Mouse (Mus musculus) limb, embryonic 11.5 days (tissue): Measurements from ENCODE around the gene Nfe2l2. TPM values are rescaled to one million over a fixed set of nuclear protein-coding genes. Genes with fewer than 3 reads are reported as not detected.
"Not testable (repeated sequence)": the region's sequence is repeated elsewhere in the genome, so short reads cannot be mapped to it uniquely, and the experiment has no call there.

ENCODE experiments used
- ATAC-seq: fragments of 200-750 bp; cut with Nextera tagmentation; 2 replicates; pipeline ENCODE4 v1.8.0; 2017; ENCODE audit warnings: low read depth; ENCODE audit not compliant: insufficient number of reproducible peaks, low FRiP score, low TSS enrichment
- DNase-seq: peaks from one replicate; pipeline ENCODE4 v3.0.0-alpha.2; 2015; ENCODE audit warnings: low spot score
- H3K27ac ChIP-seq: fragments of 300-500 bp; sonication (generic); replicated peaks from 2 replicates; pipeline ENCODE4 v1.5.1; 2014; ENCODE audit warnings: low read depth, mild to moderate bottlenecking, low read length
- H3K27me3 ChIP-seq: fragments of 300-500 bp; sonication (generic); 2 replicates; pipeline ENCODE4 v1.6.1; 2014; ENCODE audit warnings: mild to moderate bottlenecking, low read length, mixed read lengths; ENCODE audit not compliant: control insufficient read depth, insufficient read depth
- H3K36me3 ChIP-seq: fragments of 300-500 bp; sonication (generic); 2 replicates; pipeline ENCODE4 v1.6.1; 2014; ENCODE audit warnings: mild to moderate bottlenecking, low read length, moderate library complexity, mixed read lengths; ENCODE audit not compliant: control insufficient read depth, insufficient read depth
- H3K4me1 ChIP-seq: fragments of 300-500 bp; sonication (generic); 2 replicates; pipeline ENCODE4 v1.6.1; 2014; ENCODE audit warnings: low read length, mixed read lengths; ENCODE audit not compliant: control insufficient read depth, insufficient read depth
- H3K4me2 ChIP-seq: fragments of 300-500 bp; sonication (generic); 2 replicates; pipeline ENCODE4 v1.6.1; 2014; ENCODE audit warnings: low read depth, mild to moderate bottlenecking, moderate library complexity; ENCODE audit not compliant: severe bottlenecking
- H3K4me3 ChIP-seq: fragments of 300-500 bp; sonication (generic); 2 replicates; pipeline ENCODE4 v1.5.1; 2014; ENCODE audit warnings: low read depth, low read length
- H3K9ac ChIP-seq: fragments of 300-500 bp; sonication (generic); 2 replicates; pipeline ENCODE4 v1.6.1; 2014; ENCODE audit warnings: mild to moderate bottlenecking, low read length
- H3K9me3 ChIP-seq: fragments of 300-500 bp; sonication (generic); 2 replicates; pipeline ENCODE4 v1.6.1; 2016; ENCODE audit warnings: low read length; ENCODE audit not compliant: control insufficient read depth
- WGBS: fragments of 180-500 bp; shearing (Covaris S2); extraction: QIAGEN DNeasy Blood & Tissue Kit; methylation state at CpG from one replicate; pipeline ENCODE4 v1.1.7; 2014; 5-methylcytosine and 5-hydroxymethylcytosine counted together
- polyA plus RNA-seq: library from polyadenylated mRNA; unstranded; fragments of >200 nt; fragmentation: Nextera tagmentation; extraction: Ambion mirVana; gene quantifications from 2 replicates; pipeline ENCODE4 v1.2.1, GENCODE M21; 2014

Nfe2l2 gene
- polyA plus RNA-seq, 1 experiment from 2014 or later: 45.3 TPM

- not testable (repeated sequence) for ATAC-seq, H3K36me3 ChIP-seq, H3K4me2 ChIP-seq, DNase-seq, H3K9me3 ChIP-seq, H3K27ac ChIP-seq, H3K27me3 ChIP-seq, H3K9ac ChIP-seq, H3K4me3 ChIP-seq, H3K4me1 ChIP-seq
- 93% methylated on average over 4 of the region's 4 CpGs for WGBS
Observed at GRCm38 (mm10) chr2:75642312-75642711, 62.1 kb downstream of the Nfe2l2 start.

DNA sequence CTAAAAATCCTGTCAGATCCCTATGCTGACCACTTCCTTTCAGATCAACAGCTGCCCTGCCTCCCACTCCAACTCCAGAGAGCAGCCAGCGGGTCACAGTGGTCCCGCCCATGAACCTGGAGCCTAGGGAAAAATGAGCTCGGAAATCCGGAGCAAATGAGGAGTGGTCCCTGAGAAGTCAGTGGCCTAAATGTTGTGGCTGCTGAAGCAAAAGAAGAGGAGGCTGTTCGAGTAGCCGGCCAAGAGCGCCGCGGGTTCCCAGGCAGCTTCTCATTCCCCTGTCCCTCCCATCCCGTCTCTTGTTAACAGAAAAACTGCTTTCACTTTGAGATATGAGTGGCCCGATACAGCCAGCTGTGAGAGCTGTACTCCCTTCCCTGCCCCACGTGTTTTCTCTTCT is 64.9 kb downstream of the Nfe2l2 start:
- ATAC-seq, H3K4me3 ChIP-seq: not testable (repeated sequence)
- 62% methylated on average over 10 of the region's 12 CpGs for WGBS

DNA sequence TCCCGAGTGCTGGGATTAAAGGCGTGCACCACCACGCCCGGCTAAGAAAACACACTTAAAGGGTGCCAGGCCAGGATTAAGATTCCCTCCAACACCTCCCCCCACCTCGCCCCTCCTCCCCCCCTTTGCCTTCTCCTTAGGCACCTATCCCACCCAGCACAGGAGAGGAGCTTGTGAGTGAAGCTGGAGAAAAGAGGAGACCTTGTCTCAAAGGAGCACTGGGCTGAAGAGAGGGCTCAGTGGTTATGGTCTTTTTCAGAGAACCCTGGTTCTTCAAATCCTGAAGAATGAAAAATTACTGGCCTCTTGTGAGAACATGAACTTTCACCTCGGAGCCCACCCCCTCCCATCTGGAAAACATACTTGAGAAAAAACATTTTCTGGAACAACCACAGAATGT is 66.6 kb downstream of the Nfe2l2 start:
- not testable (repeated sequence) for H3K27me3 ChIP-seq, ATAC-seq, H3K27ac ChIP-seq, H3K4me3 ChIP-seq, DNase-seq, H3K36me3 ChIP-seq, H3K4me2 ChIP-seq, H3K9me3 ChIP-seq, H3K4me1 ChIP-seq, H3K9ac ChIP-seq
- 87% methylated on average over 6 of the region's 6 CpGs for WGBS

More for the DNA sequence above, 64.9 kb downstream of the Nfe2l2 start:
- H3K36me3 ChIP-seq, H3K27ac ChIP-seq, H3K9ac ChIP-seq, H3K4me1 ChIP-seq, H3K27me3 ChIP-seq, DNase-seq, H3K9me3 ChIP-seq, H3K4me2 ChIP-seq: not testable (repeated sequence)

- no peaks in the 10 kb centered on the region for H3K9me3 ChIP-seq
- DNase-seq (no peak), ATAC-seq (no peak)
- H3K36me3 ChIP-seq: no peaks in the 10 kb centered on the region
- peaks cover 4% of the 10 kb centered on the region; the same call in 1 of the 2 replicates for H3K4me1 ChIP-seq
- H3K4me2 ChIP-seq: no peak overlapping the region
- no peak overlapping the region for H3K9ac ChIP-seq
- no peak overlapping the region for H3K27ac ChIP-seq
- H3K4me3 ChIP-seq: no peak overlapping the region
- H3K27me3 ChIP-seq: no peaks in the 10 kb centered on the region
Observed at GRCm38 (mm10) chr2:75637361-75637760, 67.1 kb downstream of the Nfe2l2 start.

- H3K27me3 ChIP-seq, H3K27ac ChIP-seq, H3K4me1 ChIP-seq, H3K36me3 ChIP-seq, ATAC-seq, H3K9ac ChIP-seq, DNase-seq, H3K4me2 ChIP-seq, H3K9me3 ChIP-seq, H3K4me3 ChIP-seq: not testable (repeated sequence)
- 97% methylated on average over 2 of the region's 2 CpGs for WGBS
Observed at GRCm38 (mm10) chr2:75637055-75637304, 67.5 kb downstream of the Nfe2l2 start.

DNA sequence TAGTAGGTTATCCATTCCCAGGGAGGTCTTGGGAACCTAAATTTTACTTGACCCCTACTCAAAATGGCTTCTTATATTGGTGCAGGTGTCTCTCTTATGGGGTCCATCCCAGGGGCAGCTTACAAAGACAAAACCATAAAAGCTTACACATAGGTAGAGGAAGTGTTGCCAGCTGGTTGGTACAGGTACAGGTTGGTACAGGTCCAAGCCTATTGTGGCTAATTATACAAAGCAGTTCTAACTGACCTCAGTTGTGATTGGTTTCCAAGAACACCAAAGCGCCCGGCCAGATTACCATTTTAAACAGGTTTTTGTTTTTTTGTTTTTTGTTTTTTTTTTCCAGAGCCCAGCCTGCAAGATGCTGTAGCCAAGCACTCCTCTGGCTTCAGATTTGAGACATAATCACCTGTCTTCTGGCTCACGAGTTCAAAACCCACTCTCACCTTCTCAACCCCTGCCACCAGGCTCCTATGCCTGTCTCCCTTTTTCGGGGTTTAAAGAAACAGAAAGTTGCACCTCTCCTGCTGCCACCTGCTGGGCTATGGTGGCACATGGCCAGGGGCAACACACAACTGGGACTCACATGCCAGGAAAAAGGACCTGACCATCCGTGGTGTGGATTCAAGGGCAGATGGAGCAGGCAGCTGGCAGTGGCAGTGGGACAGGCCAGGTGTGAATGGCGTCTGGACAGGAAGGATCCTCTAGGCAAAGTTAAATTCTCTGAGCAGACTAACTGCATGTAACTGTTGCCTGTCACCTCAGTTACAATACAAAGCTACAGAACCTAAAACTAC is 68.0 kb downstream of the Nfe2l2 start:
- ATAC-seq (no peak), DNase-seq (no peak)
- Histone ChIP-seq H3K27ac (no peak overlapping the region), H3K4me1 (peaks cover 4% of the 10 kb centered on the region; the same call in 1 of the 2 replicates), H3K27me3 (no peaks in the 10 kb centered on the region), H3K9ac (no peak overlapping the region), H3K36me3 (no peaks in the 10 kb centered on the region), H3K4me3 (no peak overlapping the region), H3K9me3 (no peaks in the 10 kb centered on the region), H3K4me2 (no peak overlapping the region)
- WGBS: 70% methylated on average over 6 of the region's 6 CpGs

DNA sequence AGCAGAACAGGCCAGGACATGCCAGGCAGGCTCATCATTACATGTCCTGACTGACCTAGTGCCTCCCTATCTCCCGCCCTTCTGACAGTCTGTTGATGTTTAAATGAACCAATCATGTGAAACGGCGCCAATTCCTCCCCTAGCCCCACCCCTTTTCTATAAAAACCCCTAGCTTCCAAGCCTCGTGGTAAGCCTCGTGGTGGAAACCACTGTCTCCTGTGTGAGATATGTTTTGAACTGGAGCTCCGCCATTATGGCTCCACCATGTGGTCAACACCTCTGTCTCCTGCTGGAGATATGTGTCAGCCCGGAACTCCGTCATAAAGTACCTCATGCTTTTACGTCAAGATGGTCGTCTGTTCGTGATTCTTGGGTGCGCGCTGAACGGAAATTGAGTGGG is 70.0 kb downstream of the Nfe2l2 start:
- H3K4me3 ChIP-seq, H3K27me3 ChIP-seq, DNase-seq, H3K4me2 ChIP-seq, H3K4me1 ChIP-seq, H3K9ac ChIP-seq, H3K27ac ChIP-seq, H3K36me3 ChIP-seq, ATAC-seq, H3K9me3 ChIP-seq: not testable (repeated sequence)
- WGBS: 90% methylated on average over 14 of the region's 14 CpGs

DNA sequence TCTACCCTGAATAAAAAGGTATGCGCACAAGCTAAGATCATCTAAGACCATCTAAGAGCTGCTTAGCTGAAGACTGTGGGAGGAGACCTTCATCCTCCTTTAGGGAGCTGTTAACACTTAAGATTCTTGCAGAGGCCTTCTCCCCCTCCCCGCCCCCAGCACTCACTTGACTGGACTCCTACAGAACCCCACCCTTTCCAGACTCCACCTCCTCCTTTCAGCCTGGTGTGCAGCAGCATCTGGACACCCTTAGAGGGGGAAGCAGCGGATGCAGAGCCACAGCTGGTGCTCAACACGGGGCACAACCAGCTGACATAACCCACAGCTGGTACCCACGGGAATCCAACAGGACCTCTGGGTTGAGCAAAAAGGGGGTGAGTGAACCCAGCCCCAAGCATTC is 70.7 kb downstream of the Nfe2l2 start:
- Histone ChIP-seq H3K4me3 (no peak overlapping the region), H3K27me3 (no peaks in the 10 kb centered on the region), H3K27ac (no peak overlapping the region), H3K9ac (no peak overlapping the region), H3K4me2 (no peak overlapping the region), H3K9me3 (no peaks in the 10 kb centered on the region), H3K4me1 (peaks cover 4% of the 10 kb centered on the region; the same call in 1 of the 2 replicates), H3K36me3 (no peaks in the 10 kb centered on the region)
- no peak for ATAC-seq
- DNase-seq: peak; percentile 40
- WGBS: 52% methylated on average over 5 of the region's 5 CpGs

- H3K4me2 ChIP-seq: no peak overlapping the region
- no peak overlapping the region for H3K27ac ChIP-seq
- DNase-seq (no peak), ATAC-seq (no peak)
- no peaks in the 10 kb centered on the region for H3K27me3 ChIP-seq
- no peak overlapping the region for H3K4me3 ChIP-seq
- H3K36me3 ChIP-seq: no peaks in the 10 kb centered on the region
- no peaks in the 10 kb centered on the region for H3K9me3 ChIP-seq
- 80% methylated on average over 6 of the region's 6 CpGs for WGBS
- H3K4me1 ChIP-seq: peaks cover 4% of the 10 kb centered on the region; the same call in 1 of the 2 replicates
- H3K9ac ChIP-seq: no peak overlapping the region
Observed at GRCm38 (mm10) chr2:75633381-75633780, 71.1 kb downstream of the Nfe2l2 start.
